Mouse (Mus musculus): Measurements from ENCODE around the gene Als2cr12.
A peak's percentile ranks its signal among the peaks of the same experiment; 100 is the strongest.
"Not testable (repeated sequence)": the region's sequence is repeated elsewhere in the genome, so short reads cannot be mapped to it uniquely, and the experiment has no call there.

Als2cr12 gene

GRCm38 (mm10) chr1:58614424-58614823, 81.4 kb downstream of the Als2cr12 start:
- no peak for DNase-seq (ENCODE audit: low spot score in 2 of 2)

- peak; percentile 32 to 51 for DNase-seq (ENCODE audit: low spot score in 2 of 2)
Measured at GRCm38 (mm10) chr1:58613786-58614185, 82.0 kb downstream of the Als2cr12 start.

GRCm38 (mm10) chr1:58610611-58611010, 85.2 kb downstream of the Als2cr12 start:
- DNase-seq (ENCODE audit: low spot score in 2 of 2), result no peak

- DNase-seq (ENCODE audit: low spot score in 2 of 2), result no peak
Measured at GRCm38 (mm10) chr1:58610166-58610565, 85.6 kb downstream of the Als2cr12 start.

GRCm38 (mm10) chr1:58609591-58609990, 86.2 kb downstream of the Als2cr12 start:
- not testable (repeated sequence) for DNase-seq (ENCODE audit: low spot score in 2 of 2)

- DNase-seq (ENCODE audit: low spot score in 2 of 2), result no peak
Measured at GRCm38 (mm10) chr1:58603738-58604137, 92.1 kb downstream of the Als2cr12 start.

GRCm38 (mm10) chr1:58602681-58603080, 93.1 kb downstream of the Als2cr12 start:
- DNase-seq (ENCODE audit: low spot score in 2 of 2), result no peak
